Mouse (Mus musculus): Measurements from ENCODE around the gene Gtf3c2. TPM values are rescaled to one million over a fixed set of nuclear protein-coding genes. Genes with fewer than 3 reads are reported as not detected.

Gene Gtf3c2
- polyA plus RNA-seq, 1 experiment from 2014 or later: 67.1 TPM

- Histone ChIP-seq H3K36me3 (peaks cover 69% of the 10 kb centered on the region), H3K4me1 (replicated peaks) (peaks cover 24% of the 10 kb centered on the region), H3K9me3 (0 out of 2 replicates have a peak, but pooled peaks cover 4% of the 10 kb centered on the region), H3K4me2 (no peak overlapping the region), H3K4me3 (no peak overlapping the region), H3K27me3 (no peaks in the 10 kb centered on the region), H3K9ac (no peak overlapping the region), H3K27ac (replicated peaks) (no peak overlapping the region)
- 84% methylated on average over 2 of the region's 2 CpGs for WGBS
- ATAC-seq (ENCODE audit: low FRiP score, low read depth): no peak
Measured at GRCm38 (mm10) chr5:31203866-31204265, 23.9 kb upstream of the Gtf3c2 start.

- Histone ChIP-seq H3K27ac (replicated peaks) (peak overlapping the region; percentile 87), H3K9ac (no peak overlapping the region)
- 84% methylated on average over 7 of the region's 7 CpGs for WGBS
Measured at GRCm38 (mm10) chr5:31202933-31203332, 23.0 kb upstream of the Gtf3c2 start.

GRCm38 (mm10) chr5:31201742-31202590, 22.0 kb upstream of the Gtf3c2 start, which contains the start of gene Zfp513:
Gene Zfp513, minus strand, starts transcription at chr5:31202303.
- Histone ChIP-seq H3K27ac (replicated peaks) (peak within 1 kb of the TSS; percentile 87), H3K9ac (peak within 1 kb of the TSS; percentile 87), H3K36me3 (peaks cover 74% of the 10 kb centered on the region), H3K27me3 (no peaks in the 10 kb centered on the region), H3K4me1 (replicated peaks) (peaks cover 24% of the 10 kb centered on the region), H3K9me3 (0 out of 2 replicates have a peak, but pooled peaks cover 4% of the 10 kb centered on the region), H3K4me2 (peak within 1 kb of the TSS; percentile 81), H3K4me3 (peak within 1 kb of the TSS; percentile 84)
- ATAC-seq (ENCODE audit: low FRiP score, low read depth): peak; percentile 97
- WGBS: under 1% methylated on average over 52 of the region's 53 CpGs

More at GRCm38 (mm10) chr5:31202933-31203332, 23.0 kb upstream of the Gtf3c2 start:
- no peak for ATAC-seq (ENCODE audit: low FRiP score, low read depth)
- Histone ChIP-seq H3K4me3 (peak overlapping the region; percentile 84; the same call in 1 of the 2 replicates), H3K4me1 (replicated peaks) (peaks cover 24% of the 10 kb centered on the region), H3K36me3 (peaks cover 74% of the 10 kb centered on the region), H3K27me3 (no peaks in the 10 kb centered on the region), H3K9me3 (0 out of 2 replicates have a peak, but pooled peaks cover 4% of the 10 kb centered on the region), H3K4me2 (peak overlapping the region; percentile 60)

GRCm38 (mm10) chr5:31201042-31201741, 21.2 kb upstream of the Gtf3c2 start:
- Histone ChIP-seq H3K36me3 (peaks cover 79% of the 10 kb centered on the region), H3K27ac (replicated peaks) (peak overlapping the region; percentile 87), H3K4me3 (peak overlapping the region; percentile 84), H3K4me1 (replicated peaks) (peaks cover 24% of the 10 kb centered on the region), H3K9ac (peak overlapping the region; percentile 87), H3K9me3 (0 out of 2 replicates have a peak, but pooled peaks cover 4% of the 10 kb centered on the region), H3K4me2 (peak overlapping the region; percentile 81), H3K27me3 (no peaks in the 10 kb centered on the region)
- 21% methylated on average over 13 of the region's 13 CpGs for WGBS
- no peak for ATAC-seq (ENCODE audit: low FRiP score, low read depth)

GRCm38 (mm10) chr5:31200327-31200768, 20.4 kb upstream of the Gtf3c2 start:
- no peak for ATAC-seq (ENCODE audit: low FRiP score, low read depth)
- Histone ChIP-seq H3K4me2 (peak overlapping the region; percentile 81; the same call in 1 of the 2 replicates), H3K4me3 (peak overlapping the region; percentile 84), H3K27me3 (no peaks in the 10 kb centered on the region), H3K9me3 (0 out of 2 replicates have a peak, but pooled peaks cover 4% of the 10 kb centered on the region), H3K36me3 (peaks cover 79% of the 10 kb centered on the region), H3K27ac (replicated peaks) (no peak overlapping the region), H3K4me1 (replicated peaks) (peaks cover 24% of the 10 kb centered on the region), H3K9ac (no peak overlapping the region)
- 90% methylated on average over 27 of the region's 27 CpGs for WGBS

- H3K4me3 ChIP-seq: no peak overlapping the region
- WGBS: 86% methylated on average over 9 of the region's 9 CpGs
Measured at GRCm38 (mm10) chr5:31199893-31200292, 19.9 kb upstream of the Gtf3c2 start.

GRCm38 (mm10) chr5:31199321-31199892, 19.5 kb upstream of the Gtf3c2 start:
- Histone ChIP-seq H3K4me1 (replicated peaks) (peaks cover 27% of the 10 kb centered on the region), H3K4me2 (no peak overlapping the region), H3K9me3 (0 out of 2 replicates have a peak, but pooled peaks cover 4% of the 10 kb centered on the region), H3K36me3 (peaks cover 76% of the 10 kb centered on the region), H3K27ac (replicated peaks) (no peak overlapping the region), H3K9ac (no peak overlapping the region), H3K4me3 (no peak overlapping the region), H3K27me3 (no peaks in the 10 kb centered on the region)
- ATAC-seq (ENCODE audit: low FRiP score, low read depth): no peak
- 91% methylated on average over 19 of the region's 19 CpGs for WGBS

More at GRCm38 (mm10) chr5:31199893-31200292, 19.9 kb upstream of the Gtf3c2 start:
- peaks cover 24% of the 10 kb centered on the region for H3K4me1 ChIP-seq (replicated peaks)
- H3K27me3 ChIP-seq: no peaks in the 10 kb centered on the region
- peaks cover 79% of the 10 kb centered on the region for H3K36me3 ChIP-seq
- H3K4me2 ChIP-seq: no peak overlapping the region
- ATAC-seq (ENCODE audit: low FRiP score, low read depth): no peak
- H3K27ac ChIP-seq (replicated peaks): no peak overlapping the region
- H3K9ac ChIP-seq: no peak overlapping the region
- 0 out of 2 replicates have a peak, but pooled peaks cover 4% of the 10 kb centered on the region for H3K9me3 ChIP-seq

GRCm38 (mm10) chr5:31198616-31199320, 18.8 kb upstream of the Gtf3c2 start:
- 89% methylated on average over 5 of the region's 5 CpGs for WGBS
- no peak for ATAC-seq (ENCODE audit: low FRiP score, low read depth)
- 0 out of 2 replicates have a peak, but pooled peaks cover 4% of the 10 kb centered on the region for H3K9me3 ChIP-seq

GRCm38 (mm10) chr5:31198170-31198569, 18.2 kb upstream of the Gtf3c2 start:
- ATAC-seq (ENCODE audit: low FRiP score, low read depth): no peak
- Histone ChIP-seq H3K4me3 (no peak overlapping the region), H3K4me1 (replicated peaks) (peaks cover 35% of the 10 kb centered on the region), H3K36me3 (peaks cover 63% of the 10 kb centered on the region), H3K9me3 (0 out of 2 replicates have a peak, but pooled peaks cover 4% of the 10 kb centered on the region), H3K4me2 (no peak overlapping the region), H3K27ac (replicated peaks) (no peak overlapping the region), H3K9ac (no peak overlapping the region), H3K27me3 (no peaks in the 10 kb centered on the region)
- 81% methylated on average over 9 of the region's 9 CpGs for WGBS

More at GRCm38 (mm10) chr5:31198616-31199320, 18.8 kb upstream of the Gtf3c2 start:
- Histone ChIP-seq H3K27me3 (no peaks in the 10 kb centered on the region), H3K4me2 (no peak overlapping the region), H3K9ac (no peak overlapping the region), H3K27ac (replicated peaks) (no peak overlapping the region), H3K4me3 (no peak overlapping the region), H3K4me1 (replicated peaks) (peaks cover 34% of the 10 kb centered on the region), H3K36me3 (peaks cover 69% of the 10 kb centered on the region)

- peaks cover 57% of the 10 kb centered on the region for H3K36me3 ChIP-seq
- 94% methylated on average over 12 of the region's 12 CpGs for WGBS
- no peak overlapping the region for H3K4me3 ChIP-seq
- no peak overlapping the region for H3K9ac ChIP-seq
- no peak for ATAC-seq (ENCODE audit: low FRiP score, low read depth)
- no peak overlapping the region for H3K4me2 ChIP-seq
- H3K27me3 ChIP-seq: no peaks in the 10 kb centered on the region
- H3K4me1 ChIP-seq (replicated peaks): peaks cover 31% of the 10 kb centered on the region
- H3K27ac ChIP-seq (replicated peaks): no peak overlapping the region
- H3K9me3 ChIP-seq: 0 out of 2 replicates have a peak, but pooled peaks cover 4% of the 10 kb centered on the region
Measured at GRCm38 (mm10) chr5:31197072-31197471, 17.1 kb upstream of the Gtf3c2 start.

GRCm38 (mm10) chr5:31196207-31196606, 16.3 kb upstream of the Gtf3c2 start:
- Histone ChIP-seq H3K9ac (no peak overlapping the region), H3K27ac (replicated peaks) (no peak overlapping the region), H3K4me1 (replicated peaks) (peaks cover 33% of the 10 kb centered on the region), H3K4me3 (no peak overlapping the region), H3K36me3 (peaks cover 57% of the 10 kb centered on the region), H3K4me2 (no peak overlapping the region), H3K9me3 (0 out of 2 replicates have a peak, but pooled peaks cover 4% of the 10 kb centered on the region), H3K27me3 (no peaks in the 10 kb centered on the region)
- WGBS: 96% methylated on average over 10 of the region's 10 CpGs
- no peak for ATAC-seq (ENCODE audit: low FRiP score, low read depth)
